Mouse (Mus musculus): ENCODE data around the gene Slc19a3. TPM values are rescaled to one million over a fixed set of nuclear protein-coding genes. Genes with fewer than 3 reads are reported as not detected.

Slc19a3 gene
- polyA plus RNA-seq, 1 experiment from 2014 or later: 0.83 TPM

DNA sequence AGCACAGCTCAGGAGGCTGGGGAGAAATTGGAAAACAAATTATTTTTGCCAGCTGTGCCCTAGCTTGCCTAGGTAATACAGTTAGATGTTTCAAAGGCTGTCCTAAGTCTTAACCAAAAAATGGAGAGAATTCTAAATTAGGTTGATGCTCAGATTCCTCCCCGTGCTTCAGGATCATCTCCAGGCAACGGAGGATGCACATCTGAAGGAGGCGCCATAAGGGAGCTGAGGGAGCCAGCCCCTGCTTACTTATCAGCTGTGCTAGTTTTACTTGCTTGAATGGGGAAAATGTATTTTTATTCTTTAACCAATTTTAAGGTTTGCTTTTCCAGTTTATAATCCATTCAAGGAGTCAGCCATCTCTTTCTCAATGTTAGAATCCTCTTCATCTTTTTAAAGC lies 44.3 kb downstream of the Slc19a3 start:
- no peaks in the 10 kb centered on the region for H3K27me3 ChIP-seq (ENCODE audit: control insufficient read depth, insufficient read depth, low read length)
- DNase-seq (ENCODE audit: low spot score): no peak
- ATAC-seq (ENCODE audit: insufficient number of reproducible peaks, low FRiP score, low TSS enrichment, low read depth): no peak
- H3K9me3 ChIP-seq (ENCODE audit: control insufficient read depth, low read length): no peaks in the 10 kb centered on the region
- no peak overlapping the region for H3K4me3 ChIP-seq (ENCODE audit: low read depth, low read length)
- no peaks in the 10 kb centered on the region for H3K4me1 ChIP-seq (ENCODE audit: control insufficient read depth, insufficient read depth, low read length)
- H3K4me2 ChIP-seq (ENCODE audit: low read depth, severe bottlenecking): no peak overlapping the region
- H3K36me3 ChIP-seq (ENCODE audit: control insufficient read depth, insufficient read depth, low read length): no peaks in the 10 kb centered on the region
- H3K9ac ChIP-seq (ENCODE audit: low read length): no peak overlapping the region
- no peak overlapping the region for H3K27ac ChIP-seq (replicated peaks; ENCODE audit: low read depth, low read length)
- 83% methylated on average over 3 of the region's 3 CpGs for WGBS

DNA sequence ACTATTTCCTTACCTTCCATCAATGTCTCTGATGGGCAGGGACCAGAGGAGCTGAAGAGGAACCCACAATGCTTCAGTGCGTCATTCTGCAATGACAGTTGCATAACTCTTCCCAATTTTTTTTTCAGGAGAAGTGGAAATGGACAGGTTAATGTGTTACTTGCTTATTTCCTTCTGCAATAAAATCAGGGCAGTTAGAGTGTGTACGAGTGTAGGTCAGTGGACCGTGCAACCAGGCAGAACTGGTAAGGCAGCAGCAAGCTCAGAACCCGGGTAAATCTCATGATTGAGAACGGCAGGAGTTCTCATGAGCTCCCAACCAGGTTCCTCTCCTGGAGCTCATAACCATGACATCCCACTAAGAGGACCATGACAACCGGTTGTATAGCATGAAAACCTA lies 46.2 kb downstream of the Slc19a3 start:
- Histone ChIP-seq H3K4me3 (ENCODE audit: low read depth, low read length) (no peak overlapping the region), H3K9ac (ENCODE audit: low read length) (no peak overlapping the region), H3K4me2 (ENCODE audit: low read depth, severe bottlenecking) (no peak overlapping the region), H3K4me1 (ENCODE audit: control insufficient read depth, insufficient read depth, low read length) (no peaks in the 10 kb centered on the region), H3K36me3 (ENCODE audit: control insufficient read depth, insufficient read depth, low read length) (no peaks in the 10 kb centered on the region), H3K9me3 (ENCODE audit: control insufficient read depth, low read length) (no peaks in the 10 kb centered on the region), H3K27me3 (ENCODE audit: control insufficient read depth, insufficient read depth, low read length) (no peaks in the 10 kb centered on the region), H3K27ac (replicated peaks; ENCODE audit: low read depth, low read length) (no peak overlapping the region)
- ATAC-seq (ENCODE audit: insufficient number of reproducible peaks, low FRiP score, low TSS enrichment, low read depth) (no peak), DNase-seq (ENCODE audit: low spot score) (no peak)
- 85% methylated on average over 6 of the region's 6 CpGs for WGBS

DNA sequence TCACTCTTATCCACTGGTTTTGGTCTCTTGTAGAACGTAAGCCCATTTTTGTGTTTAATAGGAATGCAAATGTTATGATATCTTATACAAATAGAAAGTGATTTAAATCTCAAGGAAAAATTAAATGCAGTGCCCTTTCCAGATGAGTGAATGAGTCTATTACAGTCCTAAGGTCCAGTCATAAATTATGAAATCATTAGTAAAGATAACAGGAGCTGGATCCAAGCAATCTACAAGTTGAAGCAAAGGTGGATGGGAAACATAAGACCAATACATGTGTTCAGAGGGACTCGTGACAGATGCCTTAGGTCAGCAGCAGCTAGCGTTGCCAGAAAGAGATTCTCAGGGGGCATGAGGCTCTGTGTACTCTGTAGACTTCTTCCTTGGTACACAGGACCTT lies 46.7 kb downstream of the Slc19a3 start:
- no peaks in the 10 kb centered on the region for H3K36me3 ChIP-seq (ENCODE audit: control insufficient read depth, insufficient read depth, low read length)
- no peak overlapping the region for H3K27ac ChIP-seq (replicated peaks; ENCODE audit: low read depth, low read length)
- ATAC-seq (ENCODE audit: insufficient number of reproducible peaks, low FRiP score, low TSS enrichment, low read depth) (no peak), DNase-seq (ENCODE audit: low spot score) (no peak)
- H3K4me2 ChIP-seq (ENCODE audit: low read depth, severe bottlenecking): no peak overlapping the region
- no peaks in the 10 kb centered on the region for H3K4me1 ChIP-seq (ENCODE audit: control insufficient read depth, insufficient read depth, low read length)
- no peaks in the 10 kb centered on the region for H3K9me3 ChIP-seq (ENCODE audit: control insufficient read depth, low read length)
- H3K9ac ChIP-seq (ENCODE audit: low read length): no peak overlapping the region
- no peaks in the 10 kb centered on the region for H3K27me3 ChIP-seq (ENCODE audit: control insufficient read depth, insufficient read depth, low read length)
- H3K4me3 ChIP-seq (ENCODE audit: low read depth, low read length): no peak overlapping the region
- 77% methylated on average over 3 of the region's 3 CpGs for WGBS

- no peak for DNase-seq (ENCODE audit: low spot score)
- 63% methylated on average over 4 of the region's 4 CpGs for WGBS
- no peak overlapping the region for H3K9ac ChIP-seq (ENCODE audit: low read length)
Measured at GRCm38 (mm10) chr1:82991062-82991461, 47.2 kb downstream of the Slc19a3 start.

GRCm38 (mm10) chr1:82987530-82988198 lies 50.6 kb downstream of the Slc19a3 start:
- no peaks in the 10 kb centered on the region for H3K36me3 ChIP-seq (ENCODE audit: control insufficient read depth, insufficient read depth, low read length)
- ATAC-seq (ENCODE audit: insufficient number of reproducible peaks, low FRiP score, low TSS enrichment, low read depth): no peak
- no peak overlapping the region for H3K27ac ChIP-seq (replicated peaks; ENCODE audit: low read depth, low read length)
- no peaks in the 10 kb centered on the region for H3K4me1 ChIP-seq (ENCODE audit: control insufficient read depth, insufficient read depth, low read length)
- WGBS: 45% methylated on average over 4 of the region's 4 CpGs
- no peak overlapping the region for H3K9ac ChIP-seq (ENCODE audit: low read length)
- peak; percentile 31 for DNase-seq (ENCODE audit: low spot score)
- H3K27me3 ChIP-seq (ENCODE audit: control insufficient read depth, insufficient read depth, low read length): no peaks in the 10 kb centered on the region
- H3K4me2 ChIP-seq (ENCODE audit: low read depth, severe bottlenecking): no peak overlapping the region
- H3K9me3 ChIP-seq (ENCODE audit: control insufficient read depth, low read length): 0 out of 2 replicates have a peak, but pooled peaks cover 3% of the 10 kb centered on the region
- H3K4me3 ChIP-seq (ENCODE audit: low read depth, low read length): no peak overlapping the region

More at GRCm38 (mm10) chr1:82991062-82991461, 47.2 kb downstream of the Slc19a3 start:
- no peaks in the 10 kb centered on the region for H3K4me1 ChIP-seq (ENCODE audit: control insufficient read depth, insufficient read depth, low read length)
- no peak overlapping the region for H3K4me3 ChIP-seq (ENCODE audit: low read depth, low read length)
- ATAC-seq (ENCODE audit: insufficient number of reproducible peaks, low FRiP score, low TSS enrichment, low read depth): no peak
- H3K36me3 ChIP-seq (ENCODE audit: control insufficient read depth, insufficient read depth, low read length): no peaks in the 10 kb centered on the region
- no peaks in the 10 kb centered on the region for H3K27me3 ChIP-seq (ENCODE audit: control insufficient read depth, insufficient read depth, low read length)
- no peak overlapping the region for H3K4me2 ChIP-seq (ENCODE audit: low read depth, severe bottlenecking)
- H3K9me3 ChIP-seq (ENCODE audit: control insufficient read depth, low read length): no peaks in the 10 kb centered on the region
- no peak overlapping the region for H3K27ac ChIP-seq (replicated peaks; ENCODE audit: low read depth, low read length)

GRCm38 (mm10) chr1:82986738-82987137 lies 51.5 kb downstream of the Slc19a3 start:
- 93% methylated on average over 6 of the region's 6 CpGs for WGBS
- H3K4me3 ChIP-seq (ENCODE audit: low read depth, low read length): no peak overlapping the region
- H3K27ac ChIP-seq (replicated peaks; ENCODE audit: low read depth, low read length): no peak overlapping the region
- H3K9me3 ChIP-seq (ENCODE audit: control insufficient read depth, low read length): 0 out of 2 replicates have a peak, but pooled peaks cover 3% of the 10 kb centered on the region
- H3K4me2 ChIP-seq (ENCODE audit: low read depth, severe bottlenecking): no peak overlapping the region
- no peaks in the 10 kb centered on the region for H3K36me3 ChIP-seq (ENCODE audit: control insufficient read depth, insufficient read depth, low read length)
- no peak for ATAC-seq (ENCODE audit: insufficient number of reproducible peaks, low FRiP score, low TSS enrichment, low read depth)
- no peak overlapping the region for H3K9ac ChIP-seq (ENCODE audit: low read length)
- no peaks in the 10 kb centered on the region for H3K4me1 ChIP-seq (ENCODE audit: control insufficient read depth, insufficient read depth, low read length)
- H3K27me3 ChIP-seq (ENCODE audit: control insufficient read depth, insufficient read depth, low read length): no peaks in the 10 kb centered on the region
- no peak for DNase-seq (ENCODE audit: low spot score)

DNA sequence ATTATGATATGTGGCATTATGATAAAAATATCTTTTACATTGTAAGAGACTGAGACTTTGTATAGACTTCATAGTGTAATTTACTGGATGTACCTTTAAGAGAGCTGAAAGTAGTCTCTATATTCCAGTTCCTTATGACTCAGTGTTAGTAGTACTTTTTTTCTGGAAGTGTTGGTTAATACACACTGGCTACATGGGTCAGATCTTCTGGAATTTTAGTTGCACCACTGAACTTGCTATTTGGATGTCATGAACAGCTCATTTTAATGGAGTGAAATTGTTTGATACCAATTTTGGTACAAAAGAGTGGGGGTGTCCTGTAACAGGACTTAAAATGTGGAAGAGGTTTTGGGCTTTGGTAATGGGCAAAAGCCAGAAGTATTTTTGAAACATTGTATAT lies 60.4 kb downstream of the Slc19a3 start:
- Histone ChIP-seq H3K9ac (ENCODE audit: low read length) (no peak overlapping the region), H3K4me1 (ENCODE audit: control insufficient read depth, insufficient read depth, low read length) (no peaks in the 10 kb centered on the region), H3K9me3 (ENCODE audit: control insufficient read depth, low read length) (no peaks in the 10 kb centered on the region), H3K27ac (replicated peaks; ENCODE audit: low read depth, low read length) (no peak overlapping the region), H3K4me3 (ENCODE audit: low read depth, low read length) (no peak overlapping the region), H3K27me3 (ENCODE audit: control insufficient read depth, insufficient read depth, low read length) (no peaks in the 10 kb centered on the region), H3K4me2 (ENCODE audit: low read depth, severe bottlenecking) (no peak overlapping the region), H3K36me3 (ENCODE audit: control insufficient read depth, insufficient read depth, low read length) (no peaks in the 10 kb centered on the region)
- no peak for ATAC-seq (ENCODE audit: insufficient number of reproducible peaks, low FRiP score, low TSS enrichment, low read depth)
- no peak for DNase-seq (ENCODE audit: low spot score)

DNA sequence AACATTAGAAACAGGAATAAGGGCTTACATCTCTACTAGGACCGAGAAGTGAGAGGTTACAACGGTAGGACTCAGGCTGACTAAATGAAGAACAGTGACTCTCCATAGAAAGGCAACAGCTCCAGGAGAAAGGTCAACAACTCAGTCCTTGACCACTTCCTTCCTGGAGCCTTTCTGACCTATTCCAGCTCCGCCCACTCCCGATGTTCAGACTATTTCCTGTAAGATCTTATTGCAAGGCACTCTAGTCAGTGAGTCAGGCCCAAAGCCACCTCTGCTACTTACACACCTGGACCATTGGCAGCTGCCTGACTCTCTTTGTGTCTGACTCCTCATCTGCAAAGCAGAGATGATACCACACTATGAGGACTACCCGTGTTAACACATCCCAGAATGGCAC lies 62.5 kb downstream of the Slc19a3 start:
- Histone ChIP-seq H3K4me1 (ENCODE audit: control insufficient read depth, insufficient read depth, low read length) (no peaks in the 10 kb centered on the region), H3K36me3 (ENCODE audit: control insufficient read depth, insufficient read depth, low read length) (no peaks in the 10 kb centered on the region), H3K9me3 (ENCODE audit: control insufficient read depth, low read length) (no peaks in the 10 kb centered on the region), H3K27me3 (ENCODE audit: control insufficient read depth, insufficient read depth, low read length) (no peaks in the 10 kb centered on the region), H3K4me3 (ENCODE audit: low read depth, low read length) (no peak overlapping the region), H3K4me2 (ENCODE audit: low read depth, severe bottlenecking) (no peak overlapping the region), H3K27ac (replicated peaks; ENCODE audit: low read depth, low read length) (no peak overlapping the region), H3K9ac (ENCODE audit: low read length) (no peak overlapping the region)
- 74% methylated on average over 5 of the region's 5 CpGs for WGBS
- DNase-seq (ENCODE audit: low spot score) (no peak), ATAC-seq (ENCODE audit: insufficient number of reproducible peaks, low FRiP score, low TSS enrichment, low read depth) (no peak)

GRCm38 (mm10) chr1:82974342-82974741 lies 63.9 kb downstream of the Slc19a3 start:
- 89% methylated on average over 9 of the region's 9 CpGs for WGBS
- DNase-seq (ENCODE audit: low spot score): no peak
- no peak overlapping the region for H3K9ac ChIP-seq (ENCODE audit: low read length)
- no peaks in the 10 kb centered on the region for H3K27me3 ChIP-seq (ENCODE audit: control insufficient read depth, insufficient read depth, low read length)
- H3K9me3 ChIP-seq (ENCODE audit: control insufficient read depth, low read length): no peaks in the 10 kb centered on the region
- H3K4me2 ChIP-seq (ENCODE audit: low read depth, severe bottlenecking): no peak overlapping the region
- no peaks in the 10 kb centered on the region for H3K36me3 ChIP-seq (ENCODE audit: control insufficient read depth, insufficient read depth, low read length)
- H3K4me1 ChIP-seq (ENCODE audit: control insufficient read depth, insufficient read depth, low read length): no peaks in the 10 kb centered on the region
- H3K4me3 ChIP-seq (ENCODE audit: low read depth, low read length): no peak overlapping the region
- ATAC-seq (ENCODE audit: insufficient number of reproducible peaks, low FRiP score, low TSS enrichment, low read depth): no peak
- H3K27ac ChIP-seq (replicated peaks; ENCODE audit: low read depth, low read length): no peak overlapping the region

Data from limb, embryonic 11.5 days (tissue).